Mouse (Mus musculus): ENCODE data around the gene Thbs3.

The Thbs3 gene

GRCm38 (mm10) chr3:89214681-89215411 lies at the start of gene Thbs3:
Thbs3 (plus strand) TSS chr3:89215180.
- DNase-seq (ENCODE audit: low spot score) = peak; percentile 72

GRCm38 (mm10) chr3:89165268-89165870 lies 49.6 kb upstream of the Thbs3 start:
- DNase-seq (ENCODE audit: low spot score) = peak; percentile 44

GRCm38 (mm10) chr3:89166945-89167344 lies 48.0 kb upstream of the Thbs3 start:
- no peak for DNase-seq (ENCODE audit: low spot score)

GRCm38 (mm10) chr3:89174844-89175243 lies 40.1 kb upstream of the Thbs3 start:
- DNase-seq (ENCODE audit: low spot score) = no peak

GRCm38 (mm10) chr3:89175544-89175943 lies 39.4 kb upstream of the Thbs3 start:
- DNase-seq (ENCODE audit: low spot score) = no peak

GRCm38 (mm10) chr3:89176421-89176820 lies 38.6 kb upstream of the Thbs3 start:
- DNase-seq (ENCODE audit: low spot score) = no peak

GRCm38 (mm10) chr3:89177242-89178106 lies 37.5 kb upstream of the Thbs3 start, which contains the start of gene Scamp3:
Scamp3 (plus strand) TSS chr3:89177473.
- peak; percentile 95 for DNase-seq (ENCODE audit: low spot score)

GRCm38 (mm10) chr3:89178107-89178385 lies 36.9 kb upstream of the Thbs3 start:
- no peak for DNase-seq (ENCODE audit: low spot score)

GRCm38 (mm10) chr3:89179056-89179455 lies 35.9 kb upstream of the Thbs3 start:
- DNase-seq (ENCODE audit: low spot score) = no peak

- DNase-seq (ENCODE audit: low spot score) = no peak
These were observed 33.1 kb upstream of the Thbs3 start for GRCm38 (mm10) chr3:89181749-89182500.

GRCm38 (mm10) chr3:89182531-89183057 lies 32.4 kb upstream of the Thbs3 start:
- no peak for DNase-seq (ENCODE audit: low spot score)

- DNase-seq (ENCODE audit: low spot score) = peak; percentile 93
These were observed 31.7 kb upstream of the Thbs3 start, which contains the start of gene Fam189b for GRCm38 (mm10) chr3:89183058-89183958. Fam189b (plus strand) TSS chr3:89183143.

GRCm38 (mm10) chr3:89183959-89184315 lies 31.0 kb upstream of the Thbs3 start:
- no peak for DNase-seq (ENCODE audit: low spot score)

GRCm38 (mm10) chr3:89187197-89187596 lies 27.8 kb upstream of the Thbs3 start:
- no peak for DNase-seq (ENCODE audit: low spot score)

GRCm38 (mm10) chr3:89187690-89188477 lies 27.1 kb upstream of the Thbs3 start:
- no peak for DNase-seq (ENCODE audit: low spot score)

GRCm38 (mm10) chr3:89188478-89188875 lies 26.5 kb upstream of the Thbs3 start:
- no peak for DNase-seq (ENCODE audit: low spot score)

GRCm38 (mm10) chr3:89190436-89190835 lies 24.5 kb upstream of the Thbs3 start:
- no peak for DNase-seq (ENCODE audit: low spot score)

GRCm38 (mm10) chr3:89193351-89193750 lies 21.6 kb upstream of the Thbs3 start:
- DNase-seq (ENCODE audit: low spot score) = no peak

- no peak for DNase-seq (ENCODE audit: low spot score)
These were observed 21.1 kb upstream of the Thbs3 start for GRCm38 (mm10) chr3:89193853-89194252.

All from embryo, embryonic 10 days (tissue).